Mouse (Mus musculus) gastrocnemius, adult 18-20 months (tissue): ENCODE results near the gene Psph. TPM values are rescaled to one million over a fixed set of nuclear protein-coding genes. Genes with fewer than 3 reads are reported as not detected.

Source experiments
- DNase-seq: peaks from one replicate; pipeline ENCODE4 v3.0.0; 2021; ENCODE audit warnings: low spot score
- total RNA-seq, 2 experiments: library from RNA; stranded (reverse); gene quantifications; 2 replicates each; pipeline ENCODE4 v1.2.3; 2021

Gene Psph
- total RNA-seq, 2 experiments from 2014 or later: 13.2 to 14.4 TPM

- DNase-seq: no peak
Measured at GRCm38 (mm10) chr5:129740976-129741375, 46.3 kb downstream of the Psph start.

DNA sequence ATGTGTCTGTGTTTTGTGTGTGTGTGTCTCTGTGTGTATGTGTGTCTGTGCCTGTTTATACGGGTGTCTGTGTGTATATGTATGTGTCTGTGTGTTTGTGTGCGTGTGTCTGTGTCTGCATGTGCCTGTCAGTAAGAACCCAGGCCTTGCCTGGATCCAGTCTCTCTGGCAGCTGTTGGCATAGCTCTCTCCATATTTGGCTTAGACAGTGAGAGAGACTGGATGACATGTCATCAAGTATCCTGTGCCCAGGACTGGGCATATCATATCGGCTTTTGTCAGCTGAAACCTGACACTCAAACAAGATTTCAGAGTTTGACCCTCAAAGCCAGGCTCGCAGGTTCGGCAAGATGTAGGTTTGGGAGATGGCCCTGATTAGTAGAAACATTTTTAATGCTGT lies 56.2 kb downstream of the Psph start:
- peak; percentile 77 for DNase-seq

DNA sequence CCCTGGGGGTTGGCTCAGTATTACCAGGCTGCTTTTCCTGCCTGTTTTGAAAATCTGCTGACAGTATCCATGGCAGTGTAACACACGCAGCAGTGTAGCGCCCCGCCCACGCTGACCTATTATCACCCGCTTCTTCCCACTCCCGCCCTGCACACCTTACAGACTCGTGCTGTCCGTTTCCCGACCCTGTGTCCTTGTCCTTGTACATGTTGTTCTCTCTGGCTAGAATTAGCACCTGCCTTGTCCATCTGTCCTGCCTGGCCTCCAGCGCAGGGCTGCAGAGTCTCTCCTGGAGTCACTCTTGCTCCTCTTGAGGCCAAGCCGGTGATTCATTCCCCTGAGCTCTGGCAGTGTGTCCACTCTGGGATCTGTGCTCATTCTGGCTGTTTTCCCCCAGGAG lies 56.9 kb downstream of the Psph start:
- peak; percentile 81 for DNase-seq

DNA sequence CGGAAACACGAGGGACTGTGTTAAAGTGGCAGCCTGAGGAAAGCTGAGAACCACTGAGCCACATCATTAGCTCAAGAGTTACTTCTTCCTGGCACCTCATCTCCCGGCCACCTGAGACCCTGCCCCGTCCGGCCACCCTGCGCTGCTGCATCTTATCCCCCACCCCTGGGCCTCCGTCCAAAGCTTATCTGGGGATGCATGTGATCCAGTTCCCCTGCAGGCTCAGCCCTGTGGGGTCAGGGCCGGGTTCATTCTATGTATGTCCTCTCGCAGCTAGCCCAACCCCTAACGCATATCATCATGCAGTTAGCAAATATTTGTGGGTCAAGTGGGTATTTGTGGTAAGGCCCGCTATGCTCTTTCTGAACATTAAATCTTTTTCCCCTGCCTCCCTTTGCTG lies 58.0 kb downstream of the Psph start:
- peak; percentile 56 for DNase-seq

GRCm38 (mm10) chr5:129726784-129727183 lies 60.5 kb downstream of the Psph start:
- DNase-seq: no peak

GRCm38 (mm10) chr5:129725774-129726392 lies 61.4 kb downstream of the Psph start:
- DNase-seq: no peak

DNA sequence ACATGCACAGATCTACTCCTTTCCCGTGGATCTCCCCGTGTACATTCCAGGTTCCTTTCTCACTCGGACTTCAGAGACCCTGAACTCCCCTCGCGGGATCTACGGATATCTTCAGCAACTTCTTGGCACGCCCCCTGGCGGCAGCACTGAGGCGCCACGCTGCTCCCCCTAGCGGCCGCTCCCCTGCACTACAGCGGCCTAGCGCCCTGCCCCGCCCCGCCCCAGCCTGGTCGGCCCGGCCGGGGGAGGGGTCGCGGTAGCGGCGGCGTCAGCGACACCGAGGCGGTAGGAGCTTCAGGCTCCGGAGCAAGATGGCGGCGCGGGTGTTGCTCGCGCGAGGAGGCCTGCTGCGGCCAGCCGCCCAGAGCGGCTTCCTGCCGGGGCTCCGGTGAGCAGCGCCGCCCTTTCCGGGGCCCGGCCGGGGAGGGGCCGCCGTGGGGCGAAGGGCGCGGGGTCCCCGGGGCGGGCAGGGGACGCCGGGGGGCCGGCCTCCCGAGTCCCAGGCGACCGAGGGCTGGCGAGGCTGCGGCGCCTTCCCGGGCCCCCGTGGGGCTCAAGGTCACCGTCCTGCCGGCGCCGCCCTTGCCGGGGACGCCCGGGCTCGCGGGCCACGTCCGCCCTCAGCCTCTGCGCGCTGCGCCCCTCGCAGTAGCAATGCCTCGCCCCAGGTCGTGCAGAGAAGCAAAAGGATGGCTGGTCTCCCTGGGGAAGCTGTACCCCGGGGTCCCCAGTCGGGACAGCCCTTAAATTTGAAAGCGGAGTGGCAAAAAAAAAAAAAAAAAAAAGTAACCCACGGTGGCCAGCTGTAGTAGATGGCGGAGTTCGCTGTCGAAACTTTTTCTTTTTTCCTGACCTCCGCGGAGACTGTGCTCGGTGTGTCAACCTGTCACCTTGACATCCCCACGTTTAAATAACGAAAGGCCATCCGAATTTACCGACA lies 62.1 kb downstream of the Psph start, which contains the start of gene Nipsnap2:
Gene Nipsnap2, plus strand, starts transcription at position 230 of the 940 bp plus-strand sequence.
- peak; percentile 92 for DNase-seq

DNA sequence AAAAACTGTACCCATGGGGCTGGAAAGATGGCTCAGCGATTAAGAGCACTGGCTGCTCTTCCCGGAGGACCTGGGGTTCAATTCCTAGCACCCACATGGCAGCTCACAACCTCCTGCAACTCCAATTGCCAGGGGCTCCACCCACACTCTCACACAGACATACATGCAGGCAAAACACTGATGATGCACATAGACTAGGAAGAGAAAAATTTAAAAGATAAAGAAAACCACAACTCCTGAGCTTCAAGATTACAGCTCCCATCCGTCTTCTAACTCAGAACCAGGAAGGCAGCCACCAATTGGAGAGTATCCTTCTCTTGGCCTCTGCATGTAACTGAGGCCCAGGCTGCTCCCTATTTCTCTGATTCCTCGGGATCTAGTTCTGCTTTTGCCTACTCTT lies 63.0 kb downstream of the Psph start:
- no peak for DNase-seq

DNA sequence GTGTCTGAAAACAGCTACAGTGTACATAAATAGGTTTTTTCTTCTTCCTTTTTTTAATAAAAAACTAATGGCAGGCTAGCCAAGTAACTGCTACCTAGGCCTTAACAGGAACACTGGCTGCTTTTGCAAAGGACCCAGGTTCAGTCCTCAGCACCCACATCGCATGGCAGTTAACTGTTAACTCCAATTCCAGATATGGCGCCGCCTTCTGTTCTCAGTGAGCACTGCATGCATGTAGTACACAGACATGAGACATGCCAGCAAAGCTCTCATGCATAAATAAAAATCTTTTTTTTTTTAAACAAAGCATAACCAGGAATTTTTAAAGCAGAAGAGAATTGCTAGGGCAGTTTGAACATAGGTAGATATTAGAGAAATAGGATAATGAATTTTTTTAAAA lies 67.1 kb downstream of the Psph start:
- DNase-seq: no peak

GRCm38 (mm10) chr5:129717016-129717415 lies 70.2 kb downstream of the Psph start:
- DNase-seq: no peak

Other genes with a start within 250 kb of the Psph start
- gene Mmp17, start 203.3 kb downstream of the Psph start, total RNA-seq: under 1 TPM; 0.11 to 0.14 TPM
- 1 to 10 TPM; 1.9 to 2.0 TPM for gene Zfp11, start 117.3 kb downstream of the Psph start, total RNA-seq
- not detected for gene Sept14, start 78.9 kb downstream of the Psph start, total RNA-seq
- gene Mrps17, start 72.0 kb downstream of the Psph start, total RNA-seq: 10 to 100 TPM; 58.3 to 61.5 TPM
- gene Nipsnap2, start 62.4 kb downstream of the Psph start, total RNA-seq: 100 to 1,000 TPM; 539 to 562 TPM
- gene Sumf2, start 59.5 kb upstream of the Psph start, total RNA-seq: 10 to 100 TPM in 1 of 2 experiments, 1 to 10 TPM in 1; 5.8 to 10.1 TPM
- gene Chchd2, start 100.0 kb upstream of the Psph start, total RNA-seq: 100 to 1,000 TPM; 609 to 675 TPM
- gene Zbed5, start 108.3 kb upstream of the Psph start, total RNA-seq: under 1 TPM; 0.32 to 0.64 TPM
- 100 to 1,000 TPM; 297 to 369 TPM for gene Phkg1, start 111.1 kb upstream of the Psph start, total RNA-seq
- under 1 TPM; 0.41 to 0.47 TPM for gene Nupr1l, start 121.1 kb upstream of the Psph start, total RNA-seq
- gene Vkorc1l1, start 154.5 kb upstream of the Psph start, total RNA-seq: 10 to 100 TPM; 21.5 to 21.9 TPM
- gene Gusb, start 215.6 kb upstream of the Psph start, total RNA-seq: 1 to 10 TPM; 7.4 to 8.1 TPM
- 10 to 100 TPM in 1 of 2 experiments, 1 to 10 TPM in 1; 8.8 to 12.4 TPM for gene Asl, start 241.8 kb upstream of the Psph start, total RNA-seq
- gene Crcp, start 241.8 kb upstream of the Psph start, total RNA-seq: 10 to 100 TPM; 19.3 to 20.3 TPM